Mouse (Mus musculus) intestine, embryonic 15.5 days (tissue): ENCODE measurements at regions not wholly inside any gene's neighbourhood (a gene's known extent, or its start where the extent isn't known, plus 50 kb on each side); places are given as distances from the start of the nearest gene placed in this dataset.

ENCODE experiments used
- ATAC-seq: fragments of 200-750 bp; cut with Nextera tagmentation; 2 replicates; pipeline ENCODE4 v1.8.0; 2017; ENCODE audit warnings: moderate TSS enrichment, moderate library complexity
- H3K27ac ChIP-seq: fragments of 300-500 bp; sonication (generic); 2 replicates; pipeline ENCODE4 v1.5.1; 2015; ENCODE audit warnings: mild to moderate bottlenecking, inconsistent platforms
- H3K27me3 ChIP-seq: fragments of 300-500 bp; sonication (generic); replicated peaks from 2 replicates; pipeline ENCODE4 v1.6.1; 2015; ENCODE audit warnings: inconsistent platforms
- H3K36me3 ChIP-seq: fragments of 300-500 bp; sonication (generic); 2 replicates; pipeline ENCODE4 v1.6.1; 2015; ENCODE audit warnings: inconsistent platforms
- H3K4me1 ChIP-seq: fragments of 300-500 bp; sonication (generic); replicated peaks from 2 replicates; pipeline ENCODE4 v1.6.1; 2015; ENCODE audit warnings: inconsistent platforms
- H3K4me2 ChIP-seq: fragments of 300-500 bp; sonication (generic); replicated peaks from 2 replicates; pipeline ENCODE4 v1.6.1; 2015; ENCODE audit warnings: mild to moderate bottlenecking, inconsistent platforms
- H3K4me3 ChIP-seq: fragments of 300-500 bp; sonication (generic); replicated peaks from 2 replicates; pipeline ENCODE4 v1.5.1; 2015; ENCODE audit warnings: inconsistent platforms
- H3K9ac ChIP-seq: fragments of 300-500 bp; sonication (generic); 2 replicates; pipeline ENCODE4 v1.6.1; 2015; ENCODE audit warnings: inconsistent platforms
- H3K9me3 ChIP-seq: fragments of 300-500 bp; sonication (generic); 2 replicates; pipeline ENCODE4 v1.6.1; 2016; ENCODE audit warnings: inconsistent platforms
- WGBS: fragments of 180-500 bp; shearing (Covaris S2); methylation state at CpG from one replicate; pipeline ENCODE4 v1.1.7; 2015; 5-methylcytosine and 5-hydroxymethylcytosine counted together

GRCm38 (mm10) chr19:44626261-44626660 is 63.6 kb downstream of the Hif1an start:
- 67% methylated on average over 5 of the region's 5 CpGs for WGBS
- peaks cover 6% of the 10 kb centered on the region; the same call in 1 of the 2 replicates for H3K27me3 ChIP-seq
- H3K4me2 ChIP-seq: no peak overlapping the region
- no peaks in the 10 kb centered on the region for H3K4me1 ChIP-seq
- H3K36me3 ChIP-seq: no peaks in the 10 kb centered on the region
- H3K9ac ChIP-seq: no peak overlapping the region
- no peak overlapping the region for H3K4me3 ChIP-seq
- ATAC-seq: no peak
- H3K27ac ChIP-seq: no peak overlapping the region
- H3K9me3 ChIP-seq: no peaks in the 10 kb centered on the region

- Histone ChIP-seq H3K4me3 (no peak overlapping the region), H3K36me3 (no peaks in the 10 kb centered on the region)
- WGBS: 64% methylated on average over 7 of the region's 7 CpGs
These were observed 67.1 kb downstream of the Hif1an start for GRCm38 (mm10) chr19:44629705-44630104.

GRCm38 (mm10) chr19:44631356-44632007 is 68.8 kb downstream of the Hif1an start:
- 77% methylated on average over 19 of the region's 19 CpGs for WGBS
- H3K4me3 ChIP-seq: no peak overlapping the region
- H3K4me2 ChIP-seq: no peak overlapping the region
- ATAC-seq: no peak
- no peaks in the 10 kb centered on the region for H3K9me3 ChIP-seq
- H3K4me1 ChIP-seq: no peaks in the 10 kb centered on the region
- H3K27ac ChIP-seq: no peak overlapping the region
- H3K36me3 ChIP-seq: no peaks in the 10 kb centered on the region
- peaks cover 14% of the 10 kb centered on the region for H3K27me3 ChIP-seq
- H3K9ac ChIP-seq: no peak overlapping the region

More at GRCm38 (mm10) chr19:44629705-44630104, 67.1 kb downstream of the Hif1an start:
- no peak overlapping the region for H3K27ac ChIP-seq
- H3K27me3 ChIP-seq: peaks cover 14% of the 10 kb centered on the region
- no peak overlapping the region for H3K4me2 ChIP-seq
- no peaks in the 10 kb centered on the region for H3K9me3 ChIP-seq
- H3K9ac ChIP-seq: no peak overlapping the region
- no peaks in the 10 kb centered on the region for H3K4me1 ChIP-seq
- no peak for ATAC-seq

- H3K27ac ChIP-seq: no peak overlapping the region
- H3K9me3 ChIP-seq: no peaks in the 10 kb centered on the region
- no peaks in the 10 kb centered on the region for H3K36me3 ChIP-seq
- H3K27me3 ChIP-seq: peaks cover 35% of the 10 kb centered on the region
- no peak overlapping the region for H3K4me2 ChIP-seq
- no peak overlapping the region for H3K9ac ChIP-seq
- 56% methylated on average over 9 of the region's 9 CpGs for WGBS
- no peak for ATAC-seq
- no peaks in the 10 kb centered on the region; the same call in 1 of the 2 replicates for H3K4me1 ChIP-seq
- H3K4me3 ChIP-seq: no peak overlapping the region
These were observed 74.6 kb downstream of the Hif1an start for GRCm38 (mm10) chr19:44637145-44637719.

GRCm38 (mm10) chr19:44640021-44640420 is 77.4 kb downstream of the Hif1an start:
- Histone ChIP-seq H3K4me2 (peak overlapping the region; percentile 56), H3K9me3 (no peaks in the 10 kb centered on the region), H3K4me3 (peak overlapping the region; percentile 3; the same call in 1 of the 2 replicates), H3K4me1 (no peaks in the 10 kb centered on the region; the same call in 1 of the 2 replicates), H3K27ac (no peak overlapping the region), H3K9ac (no peak overlapping the region), H3K36me3 (no peaks in the 10 kb centered on the region), H3K27me3 (peaks cover 33% of the 10 kb centered on the region)
- no peak for ATAC-seq
- 0% methylated on average over 26 of the region's 26 CpGs for WGBS

GRCm38 (mm10) chr19:44640551-44640950 is 77.9 kb downstream of the Hif1an start:
- H3K4me1 ChIP-seq: no peaks in the 10 kb centered on the region; the same call in 1 of the 2 replicates
- no peak overlapping the region for H3K9ac ChIP-seq
- peaks cover 33% of the 10 kb centered on the region for H3K27me3 ChIP-seq
- no peak overlapping the region for H3K27ac ChIP-seq
- peak overlapping the region; percentile 56 for H3K4me2 ChIP-seq
- no peak for ATAC-seq
- H3K4me3 ChIP-seq: 0 out of 2 replicates have a peak overlapping the region, but pooled peaks have one; percentile 3
- no peaks in the 10 kb centered on the region for H3K9me3 ChIP-seq
- no peaks in the 10 kb centered on the region for H3K36me3 ChIP-seq
- WGBS: 7% methylated on average over 1 of the region's 1 CpGs

- H3K4me2 ChIP-seq: no peak overlapping the region
- no peaks in the 10 kb centered on the region for H3K9me3 ChIP-seq
- ATAC-seq: no peak
- no peak overlapping the region for H3K27ac ChIP-seq
- no peaks in the 10 kb centered on the region; the same call in 1 of the 2 replicates for H3K4me1 ChIP-seq
- WGBS: 51% methylated on average over 4 of the region's 4 CpGs
- H3K9ac ChIP-seq: no peak overlapping the region
- peaks cover 40% of the 10 kb centered on the region for H3K27me3 ChIP-seq
- H3K4me3 ChIP-seq: no peak overlapping the region
- H3K36me3 ChIP-seq: no peaks in the 10 kb centered on the region
These were observed 79.6 kb downstream of the Hif1an start for GRCm38 (mm10) chr19:44642294-44642693.

- Histone ChIP-seq H3K9me3 (no peaks in the 10 kb centered on the region), H3K4me1 (no peaks in the 10 kb centered on the region; the same call in 1 of the 2 replicates), H3K9ac (no peak overlapping the region), H3K36me3 (no peaks in the 10 kb centered on the region), H3K27me3 (peaks cover 42% of the 10 kb centered on the region), H3K27ac (no peak overlapping the region), H3K4me3 (no peak overlapping the region), H3K4me2 (no peak overlapping the region)
- no peak for ATAC-seq
- WGBS: 58% methylated on average over 3 of the region's 3 CpGs
These were observed 81.7 kb downstream of the Hif1an start for GRCm38 (mm10) chr19:44644376-44644775.

GRCm38 (mm10) chr19:44644929-44645328 is 82.3 kb downstream of the Hif1an start:
- no peak for ATAC-seq
- H3K9me3 ChIP-seq: no peaks in the 10 kb centered on the region
- H3K9ac ChIP-seq: no peak overlapping the region
- H3K4me2 ChIP-seq: no peak overlapping the region
- H3K36me3 ChIP-seq: no peaks in the 10 kb centered on the region
- H3K27me3 ChIP-seq: peaks cover 42% of the 10 kb centered on the region
- WGBS: 53% methylated on average over 4 of the region's 4 CpGs
- no peak overlapping the region for H3K27ac ChIP-seq
- no peak overlapping the region for H3K4me3 ChIP-seq
- no peaks in the 10 kb centered on the region; the same call in 1 of the 2 replicates for H3K4me1 ChIP-seq

GRCm38 (mm10) chr19:44646548-44646947 is 83.9 kb downstream of the Hif1an start:
- WGBS: 74% methylated on average over 9 of the region's 9 CpGs
- no peak overlapping the region for H3K9ac ChIP-seq

GRCm38 (mm10) chr19:44649206-44649605 is 86.6 kb downstream of the Hif1an start:
- WGBS: 62% methylated on average over 7 of the region's 7 CpGs
- H3K4me2 ChIP-seq: no peak overlapping the region
- no peak for ATAC-seq
- no peak overlapping the region for H3K4me3 ChIP-seq
- no peak overlapping the region for H3K9ac ChIP-seq
- no peaks in the 10 kb centered on the region for H3K9me3 ChIP-seq
- no peaks in the 10 kb centered on the region for H3K4me1 ChIP-seq
- H3K27me3 ChIP-seq: peaks cover 45% of the 10 kb centered on the region
- no peak overlapping the region for H3K27ac ChIP-seq
- no peaks in the 10 kb centered on the region for H3K36me3 ChIP-seq

More at GRCm38 (mm10) chr19:44646548-44646947, 83.9 kb downstream of the Hif1an start:
- Histone ChIP-seq H3K9me3 (no peaks in the 10 kb centered on the region), H3K4me3 (no peak overlapping the region), H3K4me2 (no peak overlapping the region), H3K27ac (no peak overlapping the region), H3K36me3 (no peaks in the 10 kb centered on the region), H3K4me1 (no peaks in the 10 kb centered on the region), H3K27me3 (peaks cover 44% of the 10 kb centered on the region)
- no peak for ATAC-seq

- H3K4me1 ChIP-seq: no peaks in the 10 kb centered on the region
- H3K4me3 ChIP-seq: no peak overlapping the region
- H3K36me3 ChIP-seq: no peaks in the 10 kb centered on the region
- H3K4me2 ChIP-seq: no peak overlapping the region
- peaks cover 58% of the 10 kb centered on the region for H3K27me3 ChIP-seq
- ATAC-seq: no peak
- no peak overlapping the region for H3K27ac ChIP-seq
- no peak overlapping the region for H3K9ac ChIP-seq
- 13% methylated on average over 2 of the region's 2 CpGs for WGBS
- H3K9me3 ChIP-seq: no peaks in the 10 kb centered on the region
These were observed 88.2 kb downstream of the Hif1an start for GRCm38 (mm10) chr19:44650841-44651240.

- WGBS: 5% methylated on average over 4 of the region's 4 CpGs
- H3K9me3 ChIP-seq: no peaks in the 10 kb centered on the region
- ATAC-seq: no peak
- H3K36me3 ChIP-seq: no peaks in the 10 kb centered on the region
- H3K9ac ChIP-seq: no peak overlapping the region
- H3K4me1 ChIP-seq: no peaks in the 10 kb centered on the region
- peaks cover 60% of the 10 kb centered on the region for H3K27me3 ChIP-seq
- H3K27ac ChIP-seq: no peak overlapping the region
- no peak overlapping the region for H3K4me3 ChIP-seq
- no peak overlapping the region for H3K4me2 ChIP-seq
These were observed 89.0 kb downstream of the Hif1an start for GRCm38 (mm10) chr19:44651605-44652004.
